Mouse (Mus musculus) MEL (cell line): ENCODE measurements at regions not wholly inside any gene's neighbourhood (a gene's known extent, or its start where the extent isn't known, plus 50 kb on each side); places are given as distances from the start of the nearest gene placed in this dataset.

ENCODE experiments used
- DNase-seq: peaks from one replicate; pipeline ENCODE4 v3.0.0; 2011; ENCODE audit warnings: low read depth, low spot score
- H3K27ac ChIP-seq: 2 replicates; pipeline ENCODE4 v1.5.1; 2012; ENCODE audit warnings: low read depth, mild to moderate bottlenecking, control low read depth, low read length, moderate library complexity; ENCODE audit not compliant: control insufficient read depth
- H3K27me3 ChIP-seq, 2 experiments: fragments of 150-350 bp in 1 of 2; sonication (generic) in 1 of 2; 2 replicates each; pipeline ENCODE4 v1.6.1; 2012; ENCODE audit warnings: low read length in 2 of 2, mild to moderate bottlenecking in 2 of 2, improper control_type of control experiment in 1 of 2, moderate library complexity in 1 of 2; ENCODE audit not compliant: insufficient read depth in 2 of 2, control insufficient read depth in 1 of 2
- H3K36me3 ChIP-seq, 2 experiments: 2 replicates each; pipeline ENCODE4 v1.6.1; 2012 to 2014; ENCODE audit warnings: low read length in 2 of 2, improper control_type of control experiment in 1 of 2, inconsistent platforms in 1 of 2, mild to moderate bottlenecking in 1 of 2; ENCODE audit not compliant: insufficient read depth in 2 of 2, control insufficient read depth in 1 of 2
- H3K4me1 ChIP-seq, 2 experiments: fragments of 150-350 bp in 1 of 2; sonication (generic) in 1 of 2; 2 replicates each; pipeline ENCODE4 v1.6.1; 2012; ENCODE audit warnings: low read length in 2 of 2, improper control_type of control experiment in 1 of 2, mild to moderate bottlenecking in 1 of 2; ENCODE audit not compliant: insufficient read depth in 2 of 2, control insufficient read depth in 1 of 2
- H3K4me3 ChIP-seq, 2 experiments: fragments of 150-350 bp in 1 of 2; sonication (generic) in 1 of 2; 2 replicates each; pipeline ENCODE4 v1.5.1; 2012; ENCODE audit warnings: low read depth in 2 of 2, low read length in 2 of 2, mild to moderate bottlenecking in 2 of 2, moderate library complexity in 2 of 2, control low read depth in 1 of 2, improper control_type of control experiment in 1 of 2; ENCODE audit not compliant: control insufficient read depth in 1 of 2, insufficient read depth in 1 of 2
- H3K79me2 ChIP-seq: 2 replicates; pipeline ENCODE4 v1.6.1; 2012; ENCODE audit warnings: mild to moderate bottlenecking, low read length, moderate library complexity; ENCODE audit not compliant: control insufficient read depth, poor library complexity, insufficient read depth
- H3K9ac ChIP-seq: 2 replicates; pipeline ENCODE4 v1.6.1; 2012; ENCODE audit warnings: low read depth, mild to moderate bottlenecking, control low read depth, low read length, moderate library complexity; ENCODE audit not compliant: control insufficient read depth, poor library complexity, severe bottlenecking
- H3K9me3 ChIP-seq: fragments of 150-350 bp; sonication (generic); replicated peaks from 2 replicates; pipeline ENCODE4 v1.6.1; 2012; ENCODE audit warnings: mild to moderate bottlenecking, low read length, improper control_type of control experiment, moderate library complexity; ENCODE audit not compliant: insufficient read depth
- BHLHE40 ChIP-seq: IDR thresholded peaks from 2 replicates; pipeline ENCODE4 v1.6.1; 2012; ENCODE audit warnings: low read depth, mild to moderate bottlenecking, inconsistent platforms, low read length, improper control_type of control experiment, borderline replicate concordance
- CHD1 ChIP-seq: IDR thresholded peaks from 2 replicates; pipeline ENCODE4 v1.6.1; 2012; ENCODE audit warnings: low read depth, mild to moderate bottlenecking, inconsistent platforms, low read length, improper control_type of control experiment
- CHD2 ChIP-seq: IDR thresholded peaks from 2 replicates; pipeline ENCODE4 v1.6.1; 2011; ENCODE audit warnings: low read length, improper control_type of control experiment
- CTCF ChIP-seq, 3 experiments: IDR thresholded peaks in 2 of 3; conservative IDR thresholded peaks in 1 of 3; 2 replicates each; pipeline ENCODE4 v1.5.1; 2011 to 2012; ENCODE audit warnings: low read length in 3 of 3, low read depth in 2 of 3, mild to moderate bottlenecking in 2 of 3, improper control_type of control experiment in 1 of 3, inconsistent platforms in 1 of 3, mixed read lengths in 1 of 3, moderate library complexity in 1 of 3; ENCODE audit not compliant: control insufficient read depth in 1 of 3, insufficient read depth in 1 of 3, poor library complexity in 1 of 3, severe bottlenecking in 1 of 3
- E2F4 ChIP-seq: IDR thresholded peaks from 2 replicates; pipeline ENCODE4 v1.6.1; 2011; ENCODE audit warnings: low read depth, low read length, improper control_type of control experiment, borderline replicate concordance
- ELF1 ChIP-seq: IDR thresholded peaks from 2 replicates; pipeline ENCODE4 v1.6.1; 2014; ENCODE audit warnings: low read depth, mild to moderate bottlenecking, inconsistent platforms, low read length, improper control_type of control experiment, moderate library complexity
- EP300 ChIP-seq, 2 experiments: IDR thresholded peaks; 2 replicates each; pipeline ENCODE4 v1.6.1; 2011; ENCODE audit warnings: improper control_type of control experiment in 2 of 2, low read length in 2 of 2, low read depth in 1 of 2, mild to moderate bottlenecking in 1 of 2
- ETS1 ChIP-seq: IDR thresholded peaks from 2 replicates; pipeline ENCODE4 v1.6.1; 2012; ENCODE audit warnings: low read depth, mild to moderate bottlenecking, inconsistent platforms, low read length, improper control_type of control experiment, moderate library complexity
- GABPA ChIP-seq: IDR thresholded peaks from 2 replicates; pipeline ENCODE4 v1.6.1; 2012; ENCODE audit warnings: low read depth, mild to moderate bottlenecking, inconsistent platforms, low read length, improper control_type of control experiment, moderate library complexity
- GATA1 ChIP-seq: IDR thresholded peaks from 2 replicates; pipeline ENCODE4 v1.6.1; 2011; ENCODE audit warnings: low read depth, low read length, improper control_type of control experiment
- HCFC1 ChIP-seq: IDR thresholded peaks from 2 replicates; pipeline ENCODE4 v1.6.1; 2012; ENCODE audit warnings: low read depth, mild to moderate bottlenecking, inconsistent platforms, low read length, improper control_type of control experiment, moderate library complexity
- JUND ChIP-seq: IDR thresholded peaks from 2 replicates; pipeline ENCODE4 v1.6.1; 2011; ENCODE audit warnings: low read depth, mild to moderate bottlenecking, improper control_type of control experiment, low read length
- KAT2A ChIP-seq: conservative IDR thresholded peaks from 2 replicates; pipeline ENCODE4 v1.6.1; 2012; ENCODE audit warnings: low read depth, low read length, improper control_type of control experiment, inconsistent platforms
- MAFK ChIP-seq: IDR thresholded peaks from 2 replicates; pipeline ENCODE4 v1.6.1; 2011; ENCODE audit warnings: low read depth, mild to moderate bottlenecking, low read length, improper control_type of control experiment, borderline replicate concordance
- MAX ChIP-seq: IDR thresholded peaks from 2 replicates; pipeline ENCODE4 v1.6.1; 2011; ENCODE audit warnings: low read length, improper control_type of control experiment
- MAZ ChIP-seq: IDR thresholded peaks from 2 replicates; pipeline ENCODE4 v1.6.1; 2012; ENCODE audit warnings: low read depth, mild to moderate bottlenecking, inconsistent platforms, low read length, improper control_type of control experiment
- MEF2A ChIP-seq: IDR thresholded peaks from 2 replicates; pipeline ENCODE4 v1.6.1; 2014; ENCODE audit warnings: low read depth, mild to moderate bottlenecking, inconsistent platforms, low read length, improper control_type of control experiment; ENCODE audit not compliant: poor library complexity, insufficient replicate concordance, severe bottlenecking; ENCODE audit errors: extremely low read depth
- MXI1 ChIP-seq: IDR thresholded peaks from 2 replicates; pipeline ENCODE4 v1.6.1; 2011; ENCODE audit warnings: mild to moderate bottlenecking, low read depth, low read length, improper control_type of control experiment
- MYB ChIP-seq: IDR thresholded peaks from 2 replicates; pipeline ENCODE4 v1.6.1; 2011; ENCODE audit warnings: mild to moderate bottlenecking, low read depth, low read length, improper control_type of control experiment
- MYC ChIP-seq: IDR thresholded peaks from 2 replicates; pipeline ENCODE4 v1.6.1; 2011; ENCODE audit warnings: low read depth, mild to moderate bottlenecking, low read length, improper control_type of control experiment, moderate library complexity
- NELFE ChIP-seq: IDR thresholded peaks from 2 replicates; pipeline ENCODE4 v1.6.1; 2011; ENCODE audit warnings: low read depth, low read length, improper control_type of control experiment
- NRF1 ChIP-seq: IDR thresholded peaks from 2 replicates; pipeline ENCODE4 v1.6.1; 2014; ENCODE audit warnings: low read depth, mild to moderate bottlenecking, inconsistent platforms, low read length, improper control_type of control experiment, moderate library complexity; ENCODE audit not compliant: poor library complexity, insufficient read depth, severe bottlenecking
- POLR2A ChIP-seq, 2 experiments: IDR thresholded peaks; 2 replicates each; pipeline ENCODE4 v1.6.1; 2011 to 2012; ENCODE audit warnings: low read length in 2 of 2, mild to moderate bottlenecking in 2 of 2, control low read depth in 1 of 2, improper control_type of control experiment in 1 of 2, low read depth in 1 of 2, moderate library complexity in 1 of 2; ENCODE audit not compliant: control insufficient read depth in 1 of 2, insufficient read depth in 1 of 2, poor library complexity in 1 of 2
- POLR2AphosphoS2 ChIP-seq: IDR thresholded peaks from 2 replicates; pipeline ENCODE4 v1.6.1; 2011; ENCODE audit warnings: low read length, improper control_type of control experiment
- POLR2AphosphoS5 ChIP-seq: IDR thresholded peaks from 2 replicates; pipeline ENCODE4 v1.6.1; 2012; ENCODE audit warnings: low read depth, borderline replicate concordance, mild to moderate bottlenecking, inconsistent platforms, low read length, moderate library complexity, mixed read lengths
- RAD21 ChIP-seq: IDR thresholded peaks from 2 replicates; pipeline ENCODE4 v1.6.1; 2011; ENCODE audit warnings: mild to moderate bottlenecking, low read depth, low read length, improper control_type of control experiment
- RCOR1 ChIP-seq: IDR thresholded peaks from 2 replicates; pipeline ENCODE4 v1.6.1; 2012; ENCODE audit warnings: low read depth, mild to moderate bottlenecking, inconsistent platforms, low read length, improper control_type of control experiment
- SIN3A ChIP-seq: IDR thresholded peaks from 2 replicates; pipeline ENCODE4 v1.6.1; 2012; ENCODE audit warnings: low read length, improper control_type of control experiment, inconsistent platforms
- SMC3 ChIP-seq: IDR thresholded peaks from 2 replicates; pipeline ENCODE4 v1.6.1; 2011; ENCODE audit warnings: low read depth, low read length, improper control_type of control experiment
- TAL1 ChIP-seq: IDR thresholded peaks from 2 replicates; pipeline ENCODE4 v1.6.1; 2012; ENCODE audit warnings: mild to moderate bottlenecking, inconsistent platforms, low read length, moderate library complexity, mixed read lengths
- TBP ChIP-seq: IDR thresholded peaks from 2 replicates; pipeline ENCODE4 v1.8.0; 2011; ENCODE audit warnings: low read depth, low read length, improper control_type of control experiment
- TCF12 ChIP-seq: IDR thresholded peaks from 2 replicates; pipeline ENCODE4 v1.6.1; 2014; ENCODE audit warnings: low read depth, mild to moderate bottlenecking, inconsistent platforms, low read length, improper control_type of control experiment, moderate library complexity
- UBTF ChIP-seq: IDR thresholded peaks from 2 replicates; pipeline ENCODE4 v1.6.1; 2012; ENCODE audit warnings: low read depth, mild to moderate bottlenecking, inconsistent platforms, low read length, improper control_type of control experiment, moderate library complexity, borderline replicate concordance; ENCODE audit not compliant: insufficient read depth
- USF1 ChIP-seq: IDR thresholded peaks from 2 replicates; pipeline ENCODE4 v1.6.1; 2014; ENCODE audit warnings: low read depth, mild to moderate bottlenecking, inconsistent platforms, low read length, improper control_type of control experiment, moderate library complexity
- USF2 ChIP-seq, 2 experiments: IDR thresholded peaks; 2 replicates each; pipeline ENCODE4 v1.6.1; 2011 to 2012; ENCODE audit warnings: improper control_type of control experiment in 2 of 2, low read length in 2 of 2, borderline replicate concordance in 1 of 2, inconsistent platforms in 1 of 2, low read depth in 1 of 2, mild to moderate bottlenecking in 1 of 2; ENCODE audit not compliant: insufficient read depth in 1 of 2
- ZC3H11A ChIP-seq: IDR thresholded peaks from 2 replicates; pipeline ENCODE4 v1.6.1; 2012; ENCODE audit warnings: low read depth, mild to moderate bottlenecking, inconsistent platforms, low read length, improper control_type of control experiment
- ZKSCAN1 ChIP-seq: IDR thresholded peaks from 2 replicates; pipeline ENCODE4 v1.6.1; 2012; ENCODE audit warnings: low read depth, mild to moderate bottlenecking, inconsistent platforms, low read length, improper control_type of control experiment, moderate library complexity
- ZNF384 ChIP-seq: IDR thresholded peaks from 2 replicates; pipeline ENCODE4 v1.6.1; 2012; ENCODE audit warnings: low read depth, mild to moderate bottlenecking, inconsistent platforms, low read length, improper control_type of control experiment

- no peaks in the 10 kb centered on the region for H3K27me3 ChIP-seq
- H3K4me3 ChIP-seq = no peak overlapping the region
- H3K36me3 ChIP-seq = peaks cover 0 to 15% of the 10 kb centered on the region in 2 experiments; a peak in 2 of 4 replicates
- no peaks in the 10 kb centered on the region for H3K9me3 ChIP-seq
- DNase-seq = peak; percentile 69
- H3K4me1 ChIP-seq = peaks cover 5 to 27% of the 10 kb centered on the region in 2 experiments
- no peaks in the 10 kb centered on the region for H3K79me2 ChIP-seq
- H3K27ac ChIP-seq = peak overlapping the region; percentile 74
- no peak overlapping the region for H3K9ac ChIP-seq
- TF ChIP-seq ZNF384 (no peak), EP300 (IDR thresholded peaks at IDR 0.05; ENCODE audit: low read depth in 1 of 2, low read length in 2 of 2) (peak; percentile 84 to 85), MYB (no peak), E2F4 (no peak), RCOR1 (no peak), NELFE (no peak), SMC3 (no peak), POLR2AphosphoS5 (no peak), MAX (no peak), POLR2A (IDR thresholded peaks at IDR 0.05; ENCODE audit: control insufficient read depth in 1 of 2, insufficient read depth in 1 of 2, low read depth in 1 of 2, low read length in 2 of 2, poor library complexity in 1 of 2) (no peak), GABPA (no peak), GATA1 (peak; percentile 88), HCFC1 (no peak), SIN3A (peak; percentile 61), CTCF (IDR thresholded peaks at IDR 0.05 in 2 of 3, conservative IDR thresholded peaks at IDR 0.05 in 1 of 3; ENCODE audit: control insufficient read depth in 1 of 3, insufficient read depth in 1 of 3, low read depth in 2 of 3, low read length in 3 of 3, poor library complexity in 1 of 3, severe bottlenecking in 1 of 3) (no peak), JUND (no peak), TAL1 (peak; percentile 76), KAT2A (no peak), MXI1 (peak; percentile 21; the same call in 1 of the 2 replicates), CHD1 (no peak), TCF12 (peak; percentile 84), BHLHE40 (peak; percentile 11; the same call in 1 of the 2 replicates), TBP (peak; percentile 80), POLR2AphosphoS2 (no peak), ZKSCAN1 (no peak), MYC (no peak), MAFK (0 out of 2 replicates have a peak, but pooled peaks have one; percentile 30), UBTF (no peak), USF2 (IDR thresholded peaks at IDR 0.05; ENCODE audit: borderline replicate concordance in 1 of 2, insufficient read depth in 1 of 2, low read depth in 1 of 2, low read length in 2 of 2) (no peak), MEF2A (no peak), RAD21 (no peak), ELF1 (no peak), USF1 (no peak), NRF1 (no peak), CHD2 (no peak), MAZ (no peak), ZC3H11A (no peak), ETS1 (peak; percentile 34; the same call in 1 of the 2 replicates)
Observed at GRCm38 (mm10) chrX:99544410-99544809, 73.3 kb upstream of the Pja1 start.
